Mouse (Mus musculus) intestine, postnatal 0 days (tissue): ENCODE data around the gene Tmem50a. TPM values are rescaled to one million over a fixed set of nuclear protein-coding genes. Genes with fewer than 3 reads are reported as not detected.

Experiments
- ATAC-seq: fragments of 200-750 bp; cut with Nextera tagmentation; 2 replicates; pipeline ENCODE4 v1.8.0; 2017; ENCODE audit warnings: mild to moderate bottlenecking, moderate TSS enrichment, moderate library complexity
- H3K27ac ChIP-seq: fragments of 300-500 bp; sonication (generic); 2 replicates; pipeline ENCODE4 v1.5.1; 2014; ENCODE audit warnings: mild to moderate bottlenecking, low read depth, low read length, moderate library complexity
- H3K27me3 ChIP-seq: fragments of 300-500 bp; sonication (generic); replicated peaks from 2 replicates; pipeline ENCODE4 v1.6.1; 2014; ENCODE audit warnings: low read length, mixed read lengths; ENCODE audit not compliant: control insufficient read depth, insufficient read depth
- H3K36me3 ChIP-seq: fragments of 300-500 bp; sonication (generic); 2 replicates; pipeline ENCODE4 v1.6.1; 2014; ENCODE audit warnings: mild to moderate bottlenecking, moderate library complexity; ENCODE audit not compliant: control insufficient read depth, insufficient read depth
- H3K4me1 ChIP-seq: fragments of 300-500 bp; sonication (generic); replicated peaks from 2 replicates; pipeline ENCODE4 v1.6.1; 2014; ENCODE audit warnings: antibody characterized with exemption, low read length, mixed read lengths; ENCODE audit not compliant: control insufficient read depth, insufficient read depth
- H3K4me2 ChIP-seq: fragments of 300-500 bp; sonication (generic); replicated peaks from 2 replicates; pipeline ENCODE4 v1.6.1; 2014; ENCODE audit warnings: low read depth, mild to moderate bottlenecking, moderate library complexity
- H3K4me3 ChIP-seq: fragments of 300-500 bp; sonication (generic); 2 replicates; pipeline ENCODE4 v1.5.1; 2014; ENCODE audit warnings: low read depth, low read length
- H3K9ac ChIP-seq: fragments of 300-500 bp; sonication (generic); 2 replicates; pipeline ENCODE4 v1.6.1; 2014; ENCODE audit warnings: mild to moderate bottlenecking, low read depth, low read length
- H3K9me3 ChIP-seq: fragments of 300-500 bp; sonication (generic); 2 replicates; pipeline ENCODE4 v1.6.1; 2016; ENCODE audit warnings: mixed run types; ENCODE audit not compliant: control insufficient read depth
- CTCF ChIP-seq: sonication (generic); IDR thresholded peaks from 2 replicates; pipeline ENCODE4 v1.5.1; 2016; ENCODE audit warnings: low read depth, mild to moderate bottlenecking, control low read depth, antibody characterized with exemption, moderate library complexity
- WGBS: fragments of 180-500 bp; shearing (Covaris S2); extraction: QIAGEN DNeasy Blood & Tissue Kit; methylation state at CpG from one replicate; pipeline ENCODE4 v1.1.7; 2014; 5-methylcytosine and 5-hydroxymethylcytosine counted together
- polyA plus RNA-seq: library from polyadenylated mRNA; unstranded; fragments of >200 nt; fragmentation: Nextera tagmentation; extraction: Ambion mirVana; gene quantifications from 2 replicates; pipeline ENCODE4 v1.2.1, GENCODE M21; 2015

Gene Tmem50a
- polyA plus RNA-seq, 1 experiment from 2014 or later, result 129 TPM

DNA sequence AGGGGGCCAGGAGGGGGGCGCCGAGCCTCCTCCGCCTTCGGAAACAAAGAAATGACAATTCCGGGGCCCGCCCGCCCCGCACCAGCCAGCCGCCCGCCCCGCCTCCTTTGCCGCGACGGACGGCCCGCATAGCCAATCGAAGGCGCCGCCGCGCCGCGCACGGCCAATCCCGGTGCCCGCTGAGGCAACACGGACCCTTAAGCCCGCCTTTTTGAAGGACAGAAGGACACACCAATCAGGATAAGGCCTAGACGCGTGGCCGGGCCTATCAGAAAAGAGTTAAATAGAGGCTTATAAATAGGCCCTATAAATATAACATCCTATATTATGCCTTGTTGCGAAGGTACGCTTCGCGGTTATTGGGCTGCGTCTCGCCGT is 61.6 kb downstream of the Tmem50a start, which contains the start of gene Maco1:
TSS of gene Maco1 (minus strand) at position 87 of the 378 bp plus-strand sequence.
- Histone ChIP-seq H3K27me3 (no peaks in the 10 kb centered on the region), H3K4me1 (0 out of 2 replicates have a peak, but pooled peaks cover 2% of the 10 kb centered on the region), H3K9me3 (no peaks in the 10 kb centered on the region), H3K4me3 (peak within 1 kb of the TSS; percentile 93), H3K9ac (peak within 1 kb of the TSS; percentile 86), H3K36me3 (no peaks in the 10 kb centered on the region), H3K4me2 (peak within 1 kb of the TSS; percentile 95), H3K27ac (peak within 1 kb of the TSS; percentile 87)
- TF ChIP-seq CTCF, result no peak
- under 1% methylated on average over 37 of the region's 38 CpGs for WGBS
- ATAC-seq, result peak; percentile 96

DNA sequence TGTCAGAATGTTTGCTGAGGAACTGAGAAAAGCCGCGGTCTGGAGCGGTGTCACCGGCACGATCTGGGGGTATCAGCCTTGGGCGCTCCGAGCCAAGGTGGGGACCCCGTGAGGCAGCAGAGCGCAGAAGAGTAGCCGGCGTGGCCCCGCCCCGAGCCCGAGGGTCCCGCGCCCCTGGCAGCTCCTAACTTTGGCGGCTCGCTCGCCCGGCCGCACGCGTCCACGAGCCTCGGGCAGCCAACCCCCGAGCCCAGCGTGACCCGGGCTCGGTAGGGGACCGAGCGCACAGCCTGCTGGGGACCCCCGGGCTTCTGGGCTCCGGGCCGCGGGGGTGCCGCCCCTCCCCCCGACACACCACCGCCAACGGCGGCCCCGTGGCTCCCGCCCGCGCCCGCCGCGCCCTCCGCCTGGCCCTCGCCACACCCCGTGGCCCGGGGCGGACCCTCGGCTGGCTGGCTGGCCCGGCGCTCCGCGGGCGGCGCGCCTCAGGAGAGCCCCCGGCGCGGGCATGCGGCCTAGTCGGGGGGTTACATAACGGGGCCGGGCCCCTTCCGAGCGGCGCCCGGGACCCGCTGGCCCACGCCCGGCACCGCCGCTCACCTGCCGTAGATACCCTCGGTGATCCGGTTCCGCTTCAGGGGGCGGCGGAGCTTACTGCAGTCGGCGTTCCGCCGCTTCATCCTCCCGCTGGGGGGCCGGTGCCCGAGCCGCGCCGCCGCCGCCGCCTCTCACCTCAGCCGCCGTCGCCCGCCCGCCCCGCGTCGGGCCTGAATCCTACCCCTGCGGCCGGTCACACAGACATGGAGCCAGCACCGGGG is 62.2 kb downstream of the Tmem50a start:
- Histone ChIP-seq H3K36me3 (no peaks in the 10 kb centered on the region), H3K9me3 (no peaks in the 10 kb centered on the region), H3K27me3 (no peaks in the 10 kb centered on the region), H3K27ac (peak overlapping the region; percentile 87), H3K4me3 (peak overlapping the region; percentile 93), H3K4me2 (peak overlapping the region; percentile 95), H3K4me1 (0 out of 2 replicates have a peak, but pooled peaks cover 2% of the 10 kb centered on the region), H3K9ac (peak overlapping the region; percentile 86)
- WGBS, result under 1% methylated on average over 80 of the region's 106 CpGs
- TF ChIP-seq CTCF, result no peak
- peak; percentile 18 for ATAC-seq

GRCm38 (mm10) chr4:134851876-134852275 is 62.9 kb downstream of the Tmem50a start:
- no peaks in the 10 kb centered on the region for H3K36me3 ChIP-seq
- H3K27ac ChIP-seq, result no peak overlapping the region
- H3K4me3 ChIP-seq, result peak overlapping the region; percentile 93
- peak overlapping the region; percentile 86 for H3K9ac ChIP-seq
- H3K27me3 ChIP-seq, result no peaks in the 10 kb centered on the region
- H3K4me2 ChIP-seq, result peak overlapping the region; percentile 95
- 15% methylated on average over 14 of the region's 14 CpGs for WGBS
- 0 out of 2 replicates have a peak, but pooled peaks cover 2% of the 10 kb centered on the region for H3K4me1 ChIP-seq
- H3K9me3 ChIP-seq, result no peaks in the 10 kb centered on the region
- ATAC-seq, result no peak
- peak; percentile 7; the same call in 1 of the 2 replicates for TF ChIP-seq CTCF

DNA sequence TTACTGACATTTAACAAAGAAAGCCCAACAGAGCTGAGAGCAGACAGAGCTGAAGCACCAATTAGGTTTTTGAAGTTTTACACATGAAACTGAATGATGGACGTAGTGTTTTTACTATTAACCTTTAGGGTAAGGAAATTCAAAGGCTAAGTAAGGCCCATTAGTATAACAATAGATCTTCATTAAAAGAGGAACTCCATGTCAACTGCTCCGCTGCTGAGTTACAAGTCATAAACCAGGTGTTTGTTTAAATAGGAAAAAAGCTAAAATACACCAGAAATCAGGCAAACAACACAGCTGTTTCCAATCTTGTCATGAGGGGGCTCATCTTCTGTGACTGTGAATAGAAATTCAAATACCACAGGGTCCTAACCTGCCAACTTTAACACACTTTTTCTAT is 63.6 kb downstream of the Tmem50a start:
- 74% methylated on average over 2 of the region's 2 CpGs for WGBS
- H3K4me1 ChIP-seq, result 0 out of 2 replicates have a peak, but pooled peaks cover 2% of the 10 kb centered on the region
- H3K9me3 ChIP-seq, result no peaks in the 10 kb centered on the region
- H3K27me3 ChIP-seq, result no peaks in the 10 kb centered on the region
- H3K36me3 ChIP-seq, result no peaks in the 10 kb centered on the region
- no peak for ATAC-seq
- no peak overlapping the region for H3K4me3 ChIP-seq
- TF ChIP-seq CTCF, result no peak
- H3K4me2 ChIP-seq, result no peak overlapping the region
- no peak overlapping the region for H3K27ac ChIP-seq
- H3K9ac ChIP-seq, result no peak overlapping the region

GRCm38 (mm10) chr4:134850551-134850950 is 64.3 kb downstream of the Tmem50a start:
- H3K36me3 ChIP-seq, result no peaks in the 10 kb centered on the region
- no peak overlapping the region for H3K9ac ChIP-seq
- 70% methylated on average over 4 of the region's 4 CpGs for WGBS
- no peak for TF ChIP-seq CTCF
- no peak overlapping the region for H3K27ac ChIP-seq
- H3K4me2 ChIP-seq, result no peak overlapping the region
- H3K4me3 ChIP-seq, result no peak overlapping the region
- no peak for ATAC-seq
- H3K4me1 ChIP-seq, result 0 out of 2 replicates have a peak, but pooled peaks cover 2% of the 10 kb centered on the region
- no peaks in the 10 kb centered on the region for H3K9me3 ChIP-seq
- H3K27me3 ChIP-seq, result no peaks in the 10 kb centered on the region

Other genes starting within 250 kb of the Tmem50a start
- 1.7 TPM in 2 replicates for gene Man1c1, start 210.7 kb downstream of the Tmem50a start, polyA plus RNA-seq
- 18.0 and 18.1 TPM in 2 replicates for gene Ldlrap1, start 147.0 kb downstream of the Tmem50a start, polyA plus RNA-seq
- gene Maco1, start 61.7 kb downstream of the Tmem50a start, polyA plus RNA-seq, result 18.5 and 19.0 TPM in 2 replicates
- gene Rhd, start 50.5 kb downstream of the Tmem50a start, polyA plus RNA-seq, result 0.10 and 0.16 TPM in 2 replicates
- gene Rsrp1, start 8.6 kb upstream of the Tmem50a start, polyA plus RNA-seq, result 252 and 263 TPM in 2 replicates
- 76.2 and 88.6 TPM in 2 replicates for gene Syf2, start 15.9 kb upstream of the Tmem50a start, polyA plus RNA-seq
- gene Runx3, start 205.6 kb upstream of the Tmem50a start, polyA plus RNA-seq, result 0.17 and 0.21 TPM in 2 replicates